Mouse (Mus musculus): ENCODE data around the gene Rtkn2.

The Rtkn2 gene

DNA sequence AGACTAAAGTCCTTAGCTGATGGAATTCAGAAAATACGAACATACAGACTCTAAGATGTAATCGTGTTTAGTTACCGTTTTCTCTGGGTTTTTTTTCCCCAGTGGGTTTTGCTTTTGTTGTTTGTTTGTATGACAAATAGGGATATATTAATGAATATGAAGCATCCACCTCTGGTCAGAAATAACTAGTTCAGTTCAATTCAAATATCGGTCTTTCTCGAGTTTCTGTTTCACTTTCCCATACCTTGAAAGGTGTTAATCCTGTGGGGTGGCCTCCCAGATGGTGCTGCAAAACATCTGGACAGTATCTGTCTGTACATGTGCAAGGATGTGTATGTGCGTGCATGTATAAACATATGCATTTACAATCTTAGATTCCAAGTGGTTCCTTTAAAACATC, 61.0 kb downstream of the Rtkn2 start:
- DNase-seq (ENCODE audit: low spot score), result no peak

DNA sequence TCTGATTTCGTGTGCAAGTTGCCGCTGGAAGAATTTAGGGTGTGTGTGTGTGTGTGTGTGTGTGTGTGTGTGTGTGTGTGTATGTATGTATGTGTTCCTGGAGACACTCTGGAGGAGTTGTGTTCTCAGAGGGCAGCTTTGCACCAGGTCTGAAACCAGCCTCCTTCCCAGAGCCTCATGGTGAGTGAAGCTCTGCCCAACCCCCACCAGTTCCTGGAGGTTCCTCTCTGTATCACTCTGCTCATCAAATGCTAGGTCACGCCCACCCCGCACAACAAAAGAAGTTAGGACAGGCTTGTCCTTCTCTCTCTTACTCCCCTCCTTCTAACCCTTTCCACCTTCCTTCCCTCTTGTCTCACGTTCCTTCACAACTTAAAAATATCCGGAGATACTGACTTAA, 64.6 kb downstream of the Rtkn2 start:
- no peak for DNase-seq (ENCODE audit: low spot score)

GRCm38 (mm10) chr10:68044864-68045263, 65.5 kb downstream of the Rtkn2 start:
- no peak for DNase-seq (ENCODE audit: low spot score)

GRCm38 (mm10) chr10:68048641-68049305, 69.4 kb downstream of the Rtkn2 start:
- no peak for DNase-seq (ENCODE audit: low spot score)

DNA sequence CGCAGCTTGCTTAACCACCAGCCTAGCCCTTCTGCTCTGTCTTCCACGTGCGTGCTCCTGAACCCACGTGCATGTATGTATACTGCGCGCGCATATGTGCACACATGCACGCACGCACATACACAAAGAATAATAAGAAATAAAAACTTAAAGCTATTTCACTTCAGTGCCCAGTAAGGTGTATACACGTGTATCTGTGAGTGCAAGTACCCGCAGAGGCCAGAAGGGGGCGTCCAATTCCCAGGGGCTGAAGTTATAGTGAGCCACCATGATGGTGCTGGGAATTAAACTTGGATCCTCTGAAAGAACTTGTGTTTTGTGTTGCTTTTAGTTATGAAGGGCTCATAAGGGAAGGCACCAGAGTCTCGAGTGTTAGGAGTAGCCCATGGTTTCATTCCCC, 71.5 kb downstream of the Rtkn2 start:
- no peak for DNase-seq (ENCODE audit: low spot score)

GRCm38 (mm10) chr10:68051316-68051933, 72.1 kb downstream of the Rtkn2 start:
- DNase-seq (ENCODE audit: low spot score), result no peak

DNA sequence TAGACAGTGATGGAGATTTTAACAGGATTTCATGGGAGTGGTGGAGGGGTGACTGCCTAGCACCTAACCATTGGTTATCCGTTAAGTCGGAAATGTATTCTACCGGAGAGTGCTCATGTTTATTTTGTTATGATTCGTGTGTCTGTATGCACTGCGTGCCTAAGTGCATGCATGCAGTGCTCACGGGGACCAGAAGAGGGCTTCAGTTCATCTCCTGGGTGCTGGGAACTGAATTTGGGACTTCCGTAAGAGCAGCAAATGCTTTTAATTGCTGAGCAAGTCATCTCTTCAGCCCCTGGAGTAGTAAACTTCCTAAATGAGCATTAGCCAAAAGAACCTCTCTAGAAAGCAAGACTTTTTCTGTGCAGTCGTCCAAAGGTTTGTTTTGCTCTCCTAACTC, 72.9 kb downstream of the Rtkn2 start:
- no peak for DNase-seq (ENCODE audit: low spot score)

DNA sequence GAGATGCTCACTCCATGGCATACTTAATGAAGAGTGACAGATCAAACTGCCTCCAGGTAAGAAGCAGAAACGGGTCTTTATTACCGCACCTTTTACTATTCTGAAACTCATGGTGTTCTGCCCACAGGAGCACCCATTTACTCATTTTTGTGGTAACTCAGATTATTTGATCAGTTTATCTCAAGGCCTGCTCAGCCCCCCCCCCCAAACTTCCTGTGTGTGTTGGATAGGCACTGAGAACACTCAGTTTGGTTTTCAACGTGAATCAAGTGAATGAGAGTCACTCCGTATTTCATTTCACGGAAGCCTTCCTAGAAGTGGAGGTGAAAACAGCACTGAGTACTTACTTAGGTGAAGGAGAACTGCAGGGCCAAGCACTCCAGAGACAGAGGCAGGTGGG, 74.8 kb downstream of the Rtkn2 start:
- no peak for DNase-seq (ENCODE audit: low spot score)

- DNase-seq (ENCODE audit: low spot score), result no peak
Measured at GRCm38 (mm10) chr10:68054706-68055105, 75.3 kb downstream of the Rtkn2 start.

DNA sequence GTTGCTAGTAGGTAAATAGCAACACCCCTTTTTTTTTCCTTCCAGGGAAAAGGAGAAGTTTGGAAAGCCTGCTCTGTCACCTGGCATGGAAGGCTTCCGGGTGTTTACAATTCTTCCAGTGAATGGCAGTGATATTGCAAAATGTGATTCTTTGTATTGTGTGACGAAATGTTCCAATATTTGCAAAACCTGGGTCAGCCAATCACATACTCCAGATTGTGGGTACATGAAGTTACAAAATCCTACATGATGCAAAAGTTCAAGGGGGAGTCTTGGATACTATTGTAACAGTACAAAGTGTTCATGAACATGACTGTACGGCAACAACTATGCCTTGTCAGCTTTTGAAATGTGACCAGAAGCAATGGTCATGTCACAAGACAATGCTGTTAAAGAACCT, 78.5 kb downstream of the Rtkn2 start:
- DNase-seq (ENCODE audit: low spot score), result no peak

DNA sequence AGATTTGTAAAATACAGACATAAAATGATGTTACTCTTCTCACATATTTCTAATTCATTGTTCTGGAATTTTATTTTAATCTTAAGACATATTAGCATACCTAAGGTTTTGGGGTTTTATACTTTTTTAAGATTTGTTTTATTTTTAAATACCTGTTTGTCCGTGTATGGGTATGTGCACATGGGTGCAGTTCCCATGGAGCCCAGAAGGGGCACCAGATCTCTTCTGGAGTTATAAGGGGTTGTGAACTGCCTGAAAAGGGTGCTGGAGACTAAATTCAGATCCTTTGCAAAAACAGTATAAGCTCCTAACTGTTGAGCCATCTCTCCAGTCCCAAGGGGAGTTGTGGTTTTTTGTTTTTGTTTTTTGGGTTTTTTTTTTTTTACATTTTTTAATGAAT, 79.0 kb downstream of the Rtkn2 start:
- DNase-seq (ENCODE audit: low spot score), result no peak

GRCm38 (mm10) chr10:68060590-68061248, 81.3 kb downstream of the Rtkn2 start:
- DNase-seq (ENCODE audit: low spot score), result peak; percentile 27

DNA sequence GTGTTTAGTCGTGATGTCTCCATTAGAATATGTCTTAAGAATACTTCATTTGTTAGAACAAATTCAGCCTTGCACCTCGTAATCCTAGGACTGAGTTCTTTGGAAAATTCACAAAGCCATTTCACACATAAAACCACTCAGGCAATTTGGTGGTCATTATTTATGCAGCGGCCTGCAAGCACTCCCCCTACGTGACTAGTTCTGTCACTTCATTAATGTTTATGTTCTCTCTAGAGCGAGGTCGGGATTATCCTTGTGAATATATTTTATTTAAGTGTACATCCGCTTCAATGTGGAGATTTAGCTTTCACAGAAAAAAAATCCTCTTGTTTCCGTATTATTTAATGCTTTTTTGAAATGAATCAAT, 81.9 kb downstream of the Rtkn2 start:
- no peak for DNase-seq (ENCODE audit: low spot score)

DNA sequence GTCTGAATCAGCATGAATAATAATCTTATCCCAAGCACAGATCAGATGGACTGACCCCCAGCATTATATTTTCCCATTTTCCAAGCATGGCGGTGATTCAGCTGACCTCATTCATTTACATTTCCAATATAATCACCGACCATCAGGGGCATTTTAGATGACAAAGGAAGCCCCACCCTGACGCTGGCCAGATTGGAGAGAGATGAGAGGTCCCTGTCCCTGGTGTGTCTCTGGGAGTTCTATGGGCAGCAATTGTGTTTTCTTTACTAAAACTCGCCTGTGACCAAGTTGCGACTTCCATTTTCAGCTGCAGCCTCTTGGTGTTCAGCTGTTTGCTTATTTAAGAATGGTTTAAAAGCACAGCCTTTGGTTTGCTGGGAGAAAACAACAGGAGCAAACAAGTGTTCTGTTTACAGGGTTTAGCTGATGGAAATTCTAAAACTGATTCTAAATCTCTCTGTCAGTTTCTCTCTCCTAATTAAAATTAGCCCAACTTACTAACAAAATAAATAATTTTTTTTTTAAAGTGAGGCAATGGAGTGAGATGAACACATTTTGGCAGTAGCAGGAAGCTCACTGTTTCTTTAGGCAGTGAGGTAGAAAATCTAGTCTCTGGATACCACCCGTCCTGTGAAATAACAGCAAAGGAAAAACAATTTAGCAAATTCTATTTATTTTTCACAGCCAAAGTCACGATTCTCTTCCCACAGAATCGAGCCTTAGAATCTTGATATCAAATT, 84.6 kb downstream of the Rtkn2 start:
- no peak for DNase-seq (ENCODE audit: low spot score)

- DNase-seq (ENCODE audit: low spot score), result no peak
Measured at GRCm38 (mm10) chr10:68064571-68064970, 85.2 kb downstream of the Rtkn2 start.

GRCm38 (mm10) chr10:68066173-68066572, 86.8 kb downstream of the Rtkn2 start:
- no peak for DNase-seq (ENCODE audit: low spot score)

GRCm38 (mm10) chr10:68067961-68068360, 88.6 kb downstream of the Rtkn2 start:
- DNase-seq (ENCODE audit: low spot score), result no peak

- no peak for DNase-seq (ENCODE audit: low spot score)
Measured at GRCm38 (mm10) chr10:68068426-68068825, 89.1 kb downstream of the Rtkn2 start.

GRCm38 (mm10) chr10:68071041-68071440, 91.7 kb downstream of the Rtkn2 start:
- DNase-seq (ENCODE audit: low spot score), result no peak

DNA sequence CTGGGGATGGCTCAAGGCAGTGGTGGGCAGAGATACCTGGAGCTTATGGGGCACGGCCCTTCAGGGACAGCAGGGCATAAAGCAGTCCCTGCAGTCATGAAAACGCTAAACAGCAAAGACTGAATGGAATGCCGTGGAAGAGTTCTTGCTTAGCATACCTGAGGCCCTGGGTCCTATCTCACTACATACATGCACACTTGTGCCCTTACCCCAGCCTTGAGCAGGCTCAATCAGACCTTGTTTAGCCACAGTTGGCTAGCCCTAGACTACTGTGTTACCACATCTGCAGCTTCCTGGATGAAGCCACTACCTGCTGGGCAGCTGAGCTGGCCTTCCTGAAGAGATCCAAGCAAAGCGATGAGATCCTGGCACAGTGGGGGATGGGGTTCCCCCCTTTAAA, 93.3 kb downstream of the Rtkn2 start:
- no peak for DNase-seq (ENCODE audit: low spot score)

DNA sequence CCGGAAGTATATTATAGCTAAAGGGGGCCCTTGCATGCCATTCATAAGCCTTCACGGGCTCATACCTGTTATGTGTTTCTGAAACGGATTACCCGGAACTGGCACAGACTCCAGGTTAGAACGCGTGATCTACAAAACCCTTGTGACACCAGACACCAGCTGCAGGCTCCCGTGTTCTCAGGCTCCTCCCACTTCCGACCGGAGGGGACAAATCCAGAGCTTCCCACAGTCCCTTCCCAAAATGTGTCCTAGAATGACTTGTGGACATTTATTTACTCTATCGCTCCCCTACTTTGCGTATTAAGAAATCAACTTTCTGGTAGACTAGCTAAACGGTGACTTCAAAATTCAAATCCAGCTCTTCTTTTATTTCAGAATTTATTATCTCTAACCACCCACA, 94.9 kb downstream of the Rtkn2 start:
- no peak for DNase-seq (ENCODE audit: low spot score)

GRCm38 (mm10) chr10:68075181-68075580, 95.8 kb downstream of the Rtkn2 start:
- no peak for DNase-seq (ENCODE audit: low spot score)

DNA sequence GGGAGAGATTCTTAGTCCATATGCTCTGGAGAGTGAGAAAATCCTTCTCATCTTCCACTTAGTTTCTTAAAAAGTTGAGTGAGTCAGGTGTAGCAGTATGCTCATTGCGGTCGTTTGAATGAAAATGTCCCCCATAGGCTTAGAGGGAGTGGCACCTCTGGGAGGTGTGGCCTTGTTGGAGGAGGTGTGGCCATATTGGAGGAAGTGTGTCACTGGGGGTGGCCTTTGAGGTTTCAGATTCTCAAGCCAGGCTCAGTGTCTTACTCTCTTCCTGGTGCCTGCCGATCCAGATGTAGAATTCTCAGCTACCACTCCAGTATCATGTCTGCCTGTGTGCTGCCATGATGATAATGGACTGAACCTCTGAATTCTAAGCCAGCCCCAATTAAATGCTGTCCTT, 99.3 kb downstream of the Rtkn2 start:
- no peak for DNase-seq (ENCODE audit: low spot score)
